Mouse (Mus musculus): ENCODE data around the gene Pdgfa. TPM values are rescaled to one million over a fixed set of nuclear protein-coding genes. Genes with fewer than 3 reads are reported as not detected.

Gene Pdgfa
- polyA plus RNA-seq, 1 experiment, result 10.7 TPM

- TF ChIP-seq CTCF (IDR thresholded peaks at IDR 0.05; ENCODE audit: borderline replicate concordance, control insufficient read depth, extremely low read depth, insufficient read depth, low read length, poor library complexity) (no peak), POLR2A (IDR thresholded peaks at IDR 0.05; ENCODE audit: control insufficient read depth, extremely low read depth, insufficient read depth, low read length, poor library complexity) (no peak)
- WGBS, result 89% methylated on average over 7 of the region's 7 CpGs
- no peak overlapping the region for H3K4me3 ChIP-seq (ENCODE audit: control insufficient read depth, insufficient read depth, low read length)
- no peak overlapping the region for H3K27ac ChIP-seq (ENCODE audit: control insufficient read depth, insufficient read depth, low read length)
- no peaks in the 10 kb centered on the region for H3K27me3 ChIP-seq (ENCODE audit: control insufficient read depth, insufficient read depth, low read length)
- H3K4me1 ChIP-seq (replicated peaks; ENCODE audit: control insufficient read depth, insufficient read depth, low read length), result no peaks in the 10 kb centered on the region
- no peaks in the 10 kb centered on the region for H3K36me3 ChIP-seq (ENCODE audit: control insufficient read depth, insufficient read depth, low read length)
- no peak for DNase-seq
These were observed 31.0 kb downstream of the Pdgfa start for GRCm38 (mm10) chr5:138966033-138966724.

- Histone ChIP-seq H3K4me3 (ENCODE audit: control insufficient read depth, insufficient read depth, low read length) (no peak overlapping the region), H3K27me3 (ENCODE audit: control insufficient read depth, insufficient read depth, low read length) (no peaks in the 10 kb centered on the region), H3K27ac (ENCODE audit: control insufficient read depth, insufficient read depth, low read length) (no peak overlapping the region), H3K36me3 (ENCODE audit: control insufficient read depth, insufficient read depth, low read length) (no peaks in the 10 kb centered on the region), H3K4me1 (replicated peaks; ENCODE audit: control insufficient read depth, insufficient read depth, low read length) (no peaks in the 10 kb centered on the region)
- DNase-seq, result no peak
- TF ChIP-seq POLR2A (IDR thresholded peaks at IDR 0.05; ENCODE audit: control insufficient read depth, extremely low read depth, insufficient read depth, low read length, poor library complexity) (no peak), CTCF (IDR thresholded peaks at IDR 0.05; ENCODE audit: borderline replicate concordance, control insufficient read depth, extremely low read depth, insufficient read depth, low read length, poor library complexity) (no peak)
- 93% methylated on average over 2 of the region's 2 CpGs for WGBS
These were observed 31.6 kb downstream of the Pdgfa start for GRCm38 (mm10) chr5:138965590-138965989.

GRCm38 (mm10) chr5:138956427-138956833, 40.7 kb downstream of the Pdgfa start:
- 16% methylated on average over 10 of the region's 10 CpGs for WGBS
- Histone ChIP-seq H3K4me3 (ENCODE audit: control insufficient read depth, insufficient read depth, low read length) (no peak overlapping the region), H3K27ac (ENCODE audit: control insufficient read depth, insufficient read depth, low read length) (no peak overlapping the region), H3K36me3 (ENCODE audit: control insufficient read depth, insufficient read depth, low read length) (no peaks in the 10 kb centered on the region), H3K27me3 (ENCODE audit: control insufficient read depth, insufficient read depth, low read length) (no peaks in the 10 kb centered on the region), H3K4me1 (replicated peaks; ENCODE audit: control insufficient read depth, insufficient read depth, low read length) (no peaks in the 10 kb centered on the region; the same call in 1 of the 2 replicates)
- no peak for DNase-seq
- TF ChIP-seq POLR2A (IDR thresholded peaks at IDR 0.05; ENCODE audit: control insufficient read depth, extremely low read depth, insufficient read depth, low read length, poor library complexity) (no peak), CTCF (IDR thresholded peaks at IDR 0.05; ENCODE audit: borderline replicate concordance, control insufficient read depth, extremely low read depth, insufficient read depth, low read length, poor library complexity) (no peak)

GRCm38 (mm10) chr5:138953986-138954385, 43.2 kb downstream of the Pdgfa start:
- no peak overlapping the region for H3K4me3 ChIP-seq (ENCODE audit: control insufficient read depth, insufficient read depth, low read length)
- no peaks in the 10 kb centered on the region; the same call in 1 of the 2 replicates for H3K4me1 ChIP-seq (replicated peaks; ENCODE audit: control insufficient read depth, insufficient read depth, low read length)
- WGBS, result 96% methylated on average over 7 of the region's 7 CpGs
- H3K36me3 ChIP-seq (ENCODE audit: control insufficient read depth, insufficient read depth, low read length), result no peaks in the 10 kb centered on the region
- no peak overlapping the region for H3K27ac ChIP-seq (ENCODE audit: control insufficient read depth, insufficient read depth, low read length)
- H3K27me3 ChIP-seq (ENCODE audit: control insufficient read depth, insufficient read depth, low read length), result no peaks in the 10 kb centered on the region
- no peak for DNase-seq
- TF ChIP-seq CTCF (IDR thresholded peaks at IDR 0.05; ENCODE audit: borderline replicate concordance, control insufficient read depth, extremely low read depth, insufficient read depth, low read length, poor library complexity) (no peak), POLR2A (IDR thresholded peaks at IDR 0.05; ENCODE audit: control insufficient read depth, extremely low read depth, insufficient read depth, low read length, poor library complexity) (no peak)

- Histone ChIP-seq H3K36me3 (ENCODE audit: control insufficient read depth, insufficient read depth, low read length) (no peaks in the 10 kb centered on the region), H3K27me3 (ENCODE audit: control insufficient read depth, insufficient read depth, low read length) (no peaks in the 10 kb centered on the region), H3K4me3 (ENCODE audit: control insufficient read depth, insufficient read depth, low read length) (no peak overlapping the region), H3K4me1 (replicated peaks; ENCODE audit: control insufficient read depth, insufficient read depth, low read length) (no peaks in the 10 kb centered on the region; the same call in 1 of the 2 replicates), H3K27ac (ENCODE audit: control insufficient read depth, insufficient read depth, low read length) (no peak overlapping the region)
- 84% methylated on average over 13 of the region's 13 CpGs for WGBS
- DNase-seq, result no peak
- TF ChIP-seq POLR2A (IDR thresholded peaks at IDR 0.05; ENCODE audit: control insufficient read depth, extremely low read depth, insufficient read depth, low read length, poor library complexity) (no peak), CTCF (IDR thresholded peaks at IDR 0.05; ENCODE audit: borderline replicate concordance, control insufficient read depth, extremely low read depth, insufficient read depth, low read length, poor library complexity) (no peak)
These were observed 44.2 kb downstream of the Pdgfa start for GRCm38 (mm10) chr5:138952969-138953368.

DNA sequence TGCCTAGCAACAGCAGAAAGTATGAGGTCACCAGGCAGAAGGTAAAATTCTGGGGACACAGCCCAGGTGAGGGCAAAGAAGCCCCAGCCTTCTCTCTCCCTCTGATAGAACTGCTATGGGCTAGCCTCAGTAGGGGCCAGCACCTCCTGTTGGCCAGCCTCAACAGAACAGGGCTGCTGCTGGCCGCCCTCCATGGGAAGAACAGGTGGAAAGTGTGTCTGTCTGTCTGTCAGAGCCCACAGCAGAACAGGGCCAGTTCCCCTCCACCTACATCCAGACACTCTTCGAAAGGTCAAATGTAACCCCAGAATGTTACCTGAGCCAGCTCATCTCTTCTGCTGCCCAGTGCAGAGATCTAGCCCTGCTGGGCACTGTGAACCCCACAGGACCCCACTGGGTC, 45.9 kb downstream of the Pdgfa start:
- Histone ChIP-seq H3K27ac (ENCODE audit: control insufficient read depth, insufficient read depth, low read length) (no peak overlapping the region), H3K27me3 (ENCODE audit: control insufficient read depth, insufficient read depth, low read length) (no peaks in the 10 kb centered on the region), H3K4me1 (replicated peaks; ENCODE audit: control insufficient read depth, insufficient read depth, low read length) (no peaks in the 10 kb centered on the region), H3K4me3 (ENCODE audit: control insufficient read depth, insufficient read depth, low read length) (no peak overlapping the region), H3K36me3 (ENCODE audit: control insufficient read depth, insufficient read depth, low read length) (no peaks in the 10 kb centered on the region)
- no peak for DNase-seq
- TF ChIP-seq CTCF (IDR thresholded peaks at IDR 0.05; ENCODE audit: borderline replicate concordance, control insufficient read depth, extremely low read depth, insufficient read depth, low read length, poor library complexity) (no peak), POLR2A (IDR thresholded peaks at IDR 0.05; ENCODE audit: control insufficient read depth, extremely low read depth, insufficient read depth, low read length, poor library complexity) (no peak)
- 95% methylated on average over 2 of the region's 2 CpGs for WGBS

Data from thymus, adult 2 months (tissue).